Mouse (Mus musculus) bone marrow, adult 2 months (tissue): ENCODE measurements around the gene Aldh16a1.
"Not testable (repeated sequence)": the region's sequence is repeated elsewhere in the genome, so short reads cannot be mapped to it uniquely, and the experiment has no call there.

Experiments
- CTCF ChIP-seq: fragments of 200-500 bp; IDR thresholded peaks from 2 replicates; pipeline ENCODE4 v1.5.1; 2011; ENCODE audit warnings: low read length, control low read depth; ENCODE audit not compliant: control insufficient read depth, insufficient read depth
- POLR2A ChIP-seq: fragments of 200-500 bp; IDR thresholded peaks from 2 replicates; pipeline ENCODE4 v1.6.1; 2011; ENCODE audit warnings: low read depth, mild to moderate bottlenecking, control low read depth, low read length, borderline replicate concordance; ENCODE audit not compliant: control insufficient read depth

- TF ChIP-seq CTCF, POLR2A: not testable (repeated sequence)
These were observed 28.7 kb downstream of the Aldh16a1 start for GRCm38 (mm10) chr7:45125649-45126048.
